Mouse (Mus musculus) heart, embryonic 14.5 days (tissue): ENCODE data around the gene Ptbp1. TPM values are rescaled to one million over a fixed set of nuclear protein-coding genes. Genes with fewer than 3 reads are reported as not detected.

Source experiments
- ATAC-seq: fragments of 200-750 bp; cut with Nextera tagmentation; 2 replicates; pipeline ENCODE4 v1.8.0; 2017; ENCODE audit warnings: low read depth, moderate TSS enrichment; ENCODE audit not compliant: insufficient number of reproducible peaks, insufficient read depth, low FRiP score
- H3K27ac ChIP-seq, 2 experiments: fragments of 200-500 bp in 1 of 2; fragments of 300-500 bp in 1 of 2; sonication (generic) in 1 of 2; replicated peaks in 1 of 2; 2 replicates each; pipeline ENCODE4 v1.5.1; 2012 to 2014; ENCODE audit warnings: low read depth in 2 of 2, low read length in 2 of 2, control low read depth in 1 of 2, mild to moderate bottlenecking in 1 of 2, mixed read lengths in 1 of 2; ENCODE audit not compliant: control insufficient read depth in 1 of 2, insufficient read depth in 1 of 2
- H3K27me3 ChIP-seq: fragments of 300-500 bp; sonication (generic); 2 replicates; pipeline ENCODE4 v1.6.1; 2014; ENCODE audit warnings: mild to moderate bottlenecking, low read length, control low read depth; ENCODE audit not compliant: control insufficient read depth, insufficient read depth
- H3K36me3 ChIP-seq: fragments of 300-500 bp; sonication (generic); 2 replicates; pipeline ENCODE4 v1.6.1; 2014; ENCODE audit warnings: mild to moderate bottlenecking, control low read depth, low read length, mixed read lengths; ENCODE audit not compliant: control insufficient read depth, insufficient read depth
- H3K4me1 ChIP-seq, 2 experiments: fragments of 200-500 bp in 1 of 2; fragments of 300-500 bp in 1 of 2; sonication (generic) in 1 of 2; 2 replicates each; pipeline ENCODE4 v1.6.1; 2012 to 2014; ENCODE audit warnings: low read length in 2 of 2, control low read depth in 1 of 2, mixed read lengths in 1 of 2; ENCODE audit not compliant: control insufficient read depth in 2 of 2, insufficient read depth in 2 of 2
- H3K4me2 ChIP-seq: fragments of 300-500 bp; sonication (generic); 2 replicates; pipeline ENCODE4 v1.6.1; 2014; ENCODE audit warnings: mild to moderate bottlenecking, low read length
- H3K4me3 ChIP-seq, 2 experiments: fragments of 200-500 bp in 1 of 2; fragments of 300-500 bp in 1 of 2; sonication (generic) in 1 of 2; 2 replicates each; pipeline ENCODE4 v1.5.1; 2012 to 2014; ENCODE audit warnings: low read length in 2 of 2, mild to moderate bottlenecking in 2 of 2, control low read depth in 1 of 2, low read depth in 1 of 2, moderate library complexity in 1 of 2; ENCODE audit not compliant: control insufficient read depth in 1 of 2, insufficient read depth in 1 of 2
- H3K9ac ChIP-seq: fragments of 300-500 bp; sonication (generic); 2 replicates; pipeline ENCODE4 v1.6.1; 2014; ENCODE audit warnings: mild to moderate bottlenecking, low read length
- H3K9me3 ChIP-seq: fragments of 300-500 bp; sonication (generic); 2 replicates; pipeline ENCODE4 v1.6.1; 2016; ENCODE audit warnings: low read length, control low read depth; ENCODE audit not compliant: control insufficient read depth
- WGBS: fragments of 180-500 bp; shearing (Covaris S2); extraction: QIAGEN DNeasy Blood & Tissue Kit; methylation state at CpG from one replicate; pipeline ENCODE4 v1.1.7; 2014; 5-methylcytosine and 5-hydroxymethylcytosine counted together
- polyA plus RNA-seq: library from polyadenylated mRNA; unstranded; fragments of >200 nt; fragmentation: Nextera tagmentation; extraction: Ambion mirVana; gene quantifications from 2 replicates; pipeline ENCODE4 v1.2.1, GENCODE M21; 2014

Ptbp1 gene
- polyA plus RNA-seq, 1 experiment from 2014 or later, result 78.9 TPM

- Histone ChIP-seq H3K27ac (no peak overlapping the region), H3K9me3 (no peaks in the 10 kb centered on the region), H3K9ac (no peak overlapping the region), H3K27me3 (peaks cover 4% of the 10 kb centered on the region; the same call in 1 of the 2 replicates), H3K36me3 (no peaks in the 10 kb centered on the region), H3K4me2 (no peak overlapping the region), H3K4me3 (no peak overlapping the region), H3K4me1 (peaks cover 5 to 13% of the 10 kb centered on the region in 2 experiments; a peak in 3 of 4 replicates)
- WGBS, result 36% methylated on average over 1 of the region's 1 CpGs
- no peak for ATAC-seq
Measured at GRCm38 (mm10) chr10:79877174-79877573, 22.9 kb downstream of the Ptbp1 start.

DNA sequence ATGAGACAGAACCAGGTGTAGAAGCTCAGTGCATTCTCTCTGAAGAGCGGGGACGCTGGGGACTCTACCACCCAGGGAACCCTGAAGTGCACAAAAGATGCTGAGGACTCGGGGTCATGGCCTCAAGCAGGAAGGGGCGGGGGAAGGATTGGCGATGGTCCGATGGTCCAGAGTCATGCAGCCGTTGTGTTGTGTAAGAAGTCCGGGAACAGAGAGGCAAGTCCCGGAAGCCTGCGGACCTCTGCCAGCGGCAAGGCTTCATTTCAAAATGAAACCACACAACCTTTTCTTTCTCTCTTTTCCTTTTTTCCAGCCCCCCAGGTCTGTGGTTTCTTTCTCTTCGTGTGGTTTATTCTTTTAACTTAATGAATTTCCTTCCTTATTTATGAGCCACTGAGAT lies 23.5 kb downstream of the Ptbp1 start:
- Histone ChIP-seq H3K27me3 (peaks cover 7% of the 10 kb centered on the region), H3K4me1 (peaks cover 9 to 15% of the 10 kb centered on the region in 2 experiments), H3K4me3 (no peak overlapping the region), H3K36me3 (no peaks in the 10 kb centered on the region), H3K27ac (no peak overlapping the region), H3K4me2 (no peak overlapping the region), H3K9me3 (no peaks in the 10 kb centered on the region), H3K9ac (no peak overlapping the region)
- 57% methylated on average over 12 of the region's 12 CpGs for WGBS
- no peak for ATAC-seq

DNA sequence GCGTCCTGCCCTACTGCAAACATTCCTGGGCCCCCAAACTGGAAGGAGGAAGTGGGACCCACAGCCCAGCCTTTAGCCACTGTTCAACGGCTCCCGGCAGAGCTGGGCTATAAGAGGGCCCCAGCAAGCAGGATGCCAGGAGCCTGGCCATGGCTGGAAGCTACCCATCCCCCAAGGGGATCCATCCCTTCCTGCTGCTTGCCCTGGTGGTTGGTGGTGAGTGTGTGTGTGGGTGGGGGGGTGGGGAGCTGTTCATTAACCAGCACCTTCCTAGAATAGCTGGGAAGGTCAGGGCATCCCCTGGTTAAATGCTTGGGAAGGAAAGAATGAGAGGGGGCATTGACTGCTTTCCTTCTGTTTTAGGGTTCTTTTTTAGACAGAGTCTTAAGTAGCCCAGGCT lies 25.3 kb downstream of the Ptbp1 start:
- Histone ChIP-seq H3K4me1 (peaks cover 9 to 13% of the 10 kb centered on the region in 2 experiments), H3K9me3 (no peaks in the 10 kb centered on the region), H3K4me3 (no peak overlapping the region), H3K27ac (no peak overlapping the region), H3K27me3 (peaks cover 6% of the 10 kb centered on the region; the same call in 1 of the 2 replicates), H3K4me2 (no peak overlapping the region), H3K36me3 (no peaks in the 10 kb centered on the region), H3K9ac (0 out of 2 replicates have a peak overlapping the region, but pooled peaks have one; percentile 38)
- 17% methylated on average over 3 of the region's 3 CpGs for WGBS
- ATAC-seq, result no peak

DNA sequence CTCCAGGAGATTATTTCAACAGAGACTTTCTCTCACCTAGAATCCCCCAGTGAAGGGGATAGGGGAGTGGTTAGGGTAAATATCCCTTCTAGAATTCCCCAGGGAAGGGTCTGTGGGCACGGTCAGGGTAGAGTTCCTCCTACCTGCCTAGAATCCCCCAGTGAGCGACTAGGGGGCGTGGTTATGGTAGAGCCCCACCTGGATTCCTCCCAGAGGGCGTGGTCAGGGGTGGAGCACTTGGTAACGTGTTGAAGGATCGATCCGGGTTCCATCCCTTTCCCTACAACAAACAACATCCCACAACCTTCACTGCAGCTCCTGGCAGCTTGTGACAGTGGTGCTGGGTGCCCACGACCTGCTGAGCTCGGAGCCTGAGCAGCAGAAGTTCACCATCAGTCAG lies 26.5 kb downstream of the Ptbp1 start:
- no peaks in the 10 kb centered on the region for H3K9me3 ChIP-seq
- no peak overlapping the region for H3K4me3 ChIP-seq
- peaks cover 9 to 13% of the 10 kb centered on the region in 2 experiments for H3K4me1 ChIP-seq
- H3K4me2 ChIP-seq, result no peak overlapping the region
- H3K27me3 ChIP-seq, result peaks cover 6% of the 10 kb centered on the region; the same call in 1 of the 2 replicates
- H3K36me3 ChIP-seq, result no peaks in the 10 kb centered on the region
- ATAC-seq, result no peak
- WGBS, result 26% methylated on average over 9 of the region's 9 CpGs
- H3K27ac ChIP-seq, result no peak overlapping the region
- no peak overlapping the region for H3K9ac ChIP-seq

GRCm38 (mm10) chr10:79881981-79882380 lies 27.8 kb downstream of the Ptbp1 start:
- WGBS, result 9% methylated on average over 21 of the region's 22 CpGs
- H3K36me3 ChIP-seq, result no peaks in the 10 kb centered on the region
- H3K4me1 ChIP-seq, result peaks cover 9 to 13% of the 10 kb centered on the region in 2 experiments
- peaks cover 6% of the 10 kb centered on the region; the same call in 1 of the 2 replicates for H3K27me3 ChIP-seq
- H3K4me3 ChIP-seq, result peak overlapping the region; percentile 2 to 18; a peak in 2 of 4 replicates
- H3K4me2 ChIP-seq, result peak overlapping the region; percentile 58
- ATAC-seq, result no peak; the same call in 1 of the 2 replicates
- H3K9me3 ChIP-seq, result no peaks in the 10 kb centered on the region
- 0 out of 2 replicates have a peak overlapping the region, but pooled peaks have one; percentile 6 for H3K9ac ChIP-seq
- H3K27ac ChIP-seq, result no peak overlapping the region

DNA sequence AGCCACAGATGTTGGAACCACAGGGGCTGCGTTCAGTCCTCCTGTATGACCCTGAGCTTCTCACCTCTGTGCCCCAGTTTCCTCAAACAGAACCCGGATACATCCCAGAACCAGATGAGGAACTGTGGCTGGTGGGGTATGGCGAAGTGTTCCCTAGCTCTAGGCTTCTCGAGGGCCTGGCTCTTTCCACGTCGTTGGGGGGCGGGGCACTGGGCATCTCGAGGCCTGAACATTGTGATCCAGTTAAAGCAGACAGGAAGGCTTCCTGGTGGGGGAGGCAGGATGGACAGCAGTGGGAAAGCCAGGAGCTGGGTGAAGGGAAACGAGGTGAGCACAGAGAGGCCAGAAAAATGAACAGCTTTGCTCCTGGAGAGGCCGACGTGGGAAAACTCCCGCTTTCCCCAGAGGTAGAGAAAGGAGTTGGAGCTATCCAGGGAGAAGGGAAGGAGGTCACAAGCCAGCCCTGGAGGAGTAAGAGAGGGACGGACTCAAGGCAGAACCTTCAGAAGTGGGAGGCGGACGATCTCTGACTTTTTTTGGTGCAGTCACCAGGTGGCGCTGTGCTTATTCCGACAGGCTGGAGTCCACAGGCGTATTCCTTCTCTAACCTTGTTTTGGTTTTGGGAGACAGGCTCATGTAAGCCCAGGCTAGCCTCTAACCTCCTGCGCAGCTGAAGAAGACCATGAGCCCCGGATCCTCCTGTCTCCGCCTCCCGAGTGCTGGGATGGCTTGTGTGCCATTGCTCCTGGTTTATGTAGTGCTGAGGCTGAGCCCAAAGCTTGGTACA lies 29.3 kb downstream of the Ptbp1 start:
- 19% methylated on average over 22 of the region's 22 CpGs for WGBS
- no peak for ATAC-seq
- Histone ChIP-seq H3K4me2 (peak overlapping the region; percentile 23; the same call in 1 of the 2 replicates), H3K27ac (no peak overlapping the region), H3K4me3 (no peak overlapping the region), H3K9me3 (no peaks in the 10 kb centered on the region), H3K36me3 (no peaks in the 10 kb centered on the region), H3K27me3 (peaks cover 6% of the 10 kb centered on the region; the same call in 1 of the 2 replicates), H3K9ac (no peak overlapping the region), H3K4me1 (peaks cover 9 to 13% of the 10 kb centered on the region in 2 experiments)

DNA sequence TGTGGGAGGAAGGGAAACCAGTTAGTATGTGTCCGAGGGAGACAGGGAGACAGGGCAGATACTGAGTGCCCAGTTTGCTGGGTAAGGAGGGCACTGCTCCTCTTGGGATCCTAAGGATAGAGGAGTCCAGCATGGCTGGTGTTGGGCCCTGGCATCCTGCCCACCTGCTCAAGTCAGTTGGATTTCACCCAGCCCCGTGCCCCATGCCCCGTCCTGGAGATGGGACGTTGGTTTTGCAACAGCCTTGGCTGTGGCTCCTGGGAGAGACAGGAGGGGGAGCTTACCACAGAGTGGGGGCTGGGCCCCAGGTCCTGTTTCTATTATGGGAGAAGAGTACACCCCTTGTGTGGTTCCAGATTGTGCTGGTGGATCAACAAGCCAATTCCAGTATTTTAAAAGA lies 30.2 kb downstream of the Ptbp1 start:
- H3K9ac ChIP-seq, result no peak overlapping the region
- no peaks in the 10 kb centered on the region for H3K9me3 ChIP-seq
- WGBS, result 60% methylated on average over 4 of the region's 4 CpGs
- peaks cover 6% of the 10 kb centered on the region; the same call in 1 of the 2 replicates for H3K27me3 ChIP-seq
- H3K36me3 ChIP-seq, result no peaks in the 10 kb centered on the region
- no peak overlapping the region for H3K4me3 ChIP-seq
- no peak overlapping the region for H3K27ac ChIP-seq
- peaks cover 9 to 13% of the 10 kb centered on the region in 2 experiments for H3K4me1 ChIP-seq
- no peak overlapping the region for H3K4me2 ChIP-seq
- no peak for ATAC-seq
